Mouse (Mus musculus) embryo, embryonic 11.5 days (tissue): ENCODE data around the gene Faf1.

Source experiments
- DNase-seq: peaks from one replicate; pipeline ENCODE4 v3.0.0-alpha.2; 2012; ENCODE audit warnings: low read depth, low spot score

Gene Faf1

DNA sequence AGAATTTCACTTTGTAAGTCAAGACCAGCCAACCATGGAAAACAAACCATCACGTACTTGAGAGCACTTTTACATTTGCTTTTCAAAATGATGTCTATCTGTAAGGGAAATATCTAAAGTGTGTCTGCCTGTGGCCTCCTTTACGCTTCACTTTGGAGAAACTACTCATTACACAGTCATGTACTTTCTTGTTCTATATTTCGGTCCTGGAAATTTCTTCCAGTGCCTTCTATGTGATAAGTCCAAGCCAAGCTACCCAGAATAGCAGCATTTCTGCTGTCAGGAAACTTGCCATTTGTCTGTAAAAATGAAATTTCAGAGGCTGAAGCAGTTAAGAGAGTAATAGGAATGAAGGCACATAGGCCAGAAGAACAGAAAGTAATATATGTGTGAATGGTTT is 228.1 kb downstream of the Faf1 start:
- no peak for DNase-seq

DNA sequence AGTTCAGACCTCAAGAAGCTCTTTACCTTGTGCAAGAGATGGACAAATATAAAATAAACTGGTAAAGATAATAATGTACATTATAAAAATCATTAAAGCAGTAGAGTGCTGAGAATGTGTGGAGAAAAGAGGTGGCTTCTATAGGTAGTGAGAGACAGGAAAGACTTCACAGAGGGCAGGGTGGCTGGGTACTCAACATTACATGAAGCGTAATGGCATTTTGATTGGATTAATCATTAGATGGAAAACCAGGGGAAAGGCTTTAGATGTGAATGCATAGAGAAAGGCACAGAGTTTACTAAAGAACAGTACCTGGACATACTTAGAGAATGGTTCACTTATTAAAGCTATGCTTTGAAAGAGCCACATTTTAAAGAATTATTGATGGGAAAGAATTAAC is 252.7 kb downstream of the Faf1 start:
- DNase-seq: no peak

- no peak for DNase-seq
Observed at GRCm38 (mm10) chr4:109930445-109930844, 254.1 kb downstream of the Faf1 start.

DNA sequence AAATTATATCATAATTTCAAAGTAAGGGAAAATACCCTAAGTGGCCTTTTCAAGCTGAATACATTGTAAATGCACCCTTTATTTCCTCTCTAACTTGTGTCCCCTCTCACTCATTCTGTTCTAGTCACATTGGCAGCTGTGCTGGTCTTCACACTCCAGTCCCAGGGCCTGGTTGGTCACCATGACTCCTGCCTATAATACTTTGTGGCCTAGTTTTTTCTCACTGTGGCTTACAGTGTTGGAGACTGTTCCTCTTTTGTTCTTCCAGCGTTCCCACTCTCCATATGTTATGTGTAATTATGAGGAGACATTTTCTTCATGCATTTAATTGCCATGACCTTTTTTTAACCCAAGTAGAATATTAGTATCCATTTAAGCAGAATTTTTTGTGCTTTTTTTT is 254.5 kb downstream of the Faf1 start:
- no peak for DNase-seq

DNA sequence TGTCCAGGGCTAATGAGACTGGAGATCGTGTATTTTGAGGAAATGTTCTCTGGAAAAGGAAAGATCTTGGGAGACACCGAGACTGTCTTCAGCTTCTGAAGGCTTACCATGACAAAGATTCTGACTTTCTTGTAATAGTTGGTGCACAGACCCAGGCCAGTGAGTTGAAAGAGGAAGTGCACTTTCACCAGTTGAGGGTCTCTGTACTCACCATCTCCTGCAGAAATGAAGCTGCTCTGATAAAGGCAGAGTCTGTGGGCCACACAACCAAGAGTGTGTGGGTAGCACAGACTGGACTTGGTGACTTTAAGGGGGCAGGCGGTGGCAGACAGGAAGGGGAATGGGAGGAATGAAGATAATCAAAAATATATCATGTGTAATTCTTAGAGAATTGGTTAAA is 260.2 kb downstream of the Faf1 start:
- DNase-seq: no peak

GRCm38 (mm10) chr4:109939291-109939690 is 262.9 kb downstream of the Faf1 start:
- no peak for DNase-seq

GRCm38 (mm10) chr4:109945554-109945953 is 269.2 kb downstream of the Faf1 start:
- DNase-seq: no peak

GRCm38 (mm10) chr4:109949307-109949706 is 272.9 kb downstream of the Faf1 start:
- no peak for DNase-seq

- DNase-seq: no peak
Observed at GRCm38 (mm10) chr4:109953509-109953908, 277.1 kb downstream of the Faf1 start.

DNA sequence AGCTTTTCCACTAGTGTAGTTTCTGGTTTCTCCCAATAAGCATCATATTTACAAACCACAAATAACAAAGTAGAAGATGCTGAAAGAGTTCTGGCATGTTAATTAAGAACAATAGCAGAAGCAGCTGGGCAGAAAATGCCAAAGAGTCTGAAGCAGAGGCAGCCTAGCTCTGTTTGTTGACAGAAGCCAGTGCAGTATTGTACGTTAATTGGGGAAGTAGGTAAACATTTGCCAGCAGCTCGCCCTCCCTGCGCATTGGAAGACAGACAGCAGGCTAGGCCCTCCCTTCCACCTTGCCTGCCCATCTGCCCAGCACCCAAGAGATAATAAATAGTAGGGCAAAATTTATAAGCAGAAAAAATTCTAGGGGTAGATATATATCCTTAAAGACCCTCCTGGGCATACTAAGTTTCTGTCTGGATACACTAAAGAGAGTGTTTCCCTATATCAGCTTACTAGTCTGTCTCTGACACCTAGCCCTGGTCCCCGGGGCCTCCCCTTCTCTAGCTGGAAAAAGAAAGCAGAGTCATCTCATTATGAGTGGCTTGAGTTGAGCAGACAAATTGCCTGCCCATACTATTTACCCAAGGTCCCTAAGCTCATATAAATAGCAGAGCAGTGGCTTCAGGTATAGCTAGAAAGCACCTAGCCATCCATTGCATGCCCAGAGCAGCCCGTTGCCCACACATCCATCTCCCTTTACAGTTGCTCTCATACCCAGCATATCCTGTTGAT is 284.0 kb downstream of the Faf1 start:
- DNase-seq: no peak

DNA sequence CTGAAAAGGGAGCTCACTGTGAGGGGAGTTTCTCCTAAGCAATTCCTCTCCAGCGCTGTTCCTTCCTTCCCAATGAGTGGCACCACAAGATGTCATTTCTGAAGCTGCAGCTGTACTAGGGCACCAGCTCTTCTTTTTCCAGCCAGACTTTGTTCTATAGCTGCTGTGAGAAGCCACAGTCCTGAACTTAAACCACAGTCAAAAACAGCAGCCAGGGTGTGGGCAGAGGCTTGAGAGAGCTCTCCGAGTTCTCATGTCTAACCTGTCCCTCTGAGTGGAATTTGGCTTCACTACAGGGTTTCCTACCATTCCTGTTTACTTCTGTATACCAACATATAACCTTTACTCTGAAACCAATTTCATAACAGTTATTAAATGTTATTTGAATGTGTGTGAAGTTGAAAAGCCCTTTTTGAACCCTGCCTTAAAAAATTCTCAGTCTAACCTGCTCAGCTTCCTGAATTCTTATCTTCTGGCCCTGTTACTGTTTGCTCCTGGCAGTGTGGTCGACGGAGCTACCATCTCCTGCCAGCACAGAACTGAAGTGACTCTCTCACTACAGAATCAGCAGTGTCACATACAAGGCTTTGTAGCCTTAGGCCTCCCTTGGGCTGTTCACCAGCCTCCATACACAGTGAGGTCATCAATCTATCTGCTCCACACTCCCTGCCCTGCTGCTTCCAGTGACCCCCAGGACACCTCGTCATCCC is 287.3 kb downstream of the Faf1 start:
- DNase-seq: no peak

DNA sequence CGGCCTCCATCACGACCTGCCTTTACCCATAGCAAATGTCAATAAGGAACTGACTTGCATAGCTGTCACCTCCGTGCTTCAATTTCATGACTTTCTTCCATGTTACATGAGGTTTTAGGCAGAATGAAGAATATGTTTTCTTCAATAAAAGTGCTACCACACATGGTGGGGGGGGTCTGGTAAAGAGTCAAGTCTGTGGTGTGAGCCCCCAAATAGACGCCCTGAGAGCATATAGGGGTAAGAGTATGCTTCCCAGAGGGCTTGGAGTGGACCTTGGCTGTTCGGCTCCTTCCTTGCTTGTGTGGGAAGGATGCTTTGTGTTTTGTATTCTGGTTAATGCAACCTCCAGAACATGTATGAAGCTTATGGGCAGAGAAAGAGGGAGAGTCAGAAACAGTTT is 293.2 kb downstream of the Faf1 start:
- no peak for DNase-seq

DNA sequence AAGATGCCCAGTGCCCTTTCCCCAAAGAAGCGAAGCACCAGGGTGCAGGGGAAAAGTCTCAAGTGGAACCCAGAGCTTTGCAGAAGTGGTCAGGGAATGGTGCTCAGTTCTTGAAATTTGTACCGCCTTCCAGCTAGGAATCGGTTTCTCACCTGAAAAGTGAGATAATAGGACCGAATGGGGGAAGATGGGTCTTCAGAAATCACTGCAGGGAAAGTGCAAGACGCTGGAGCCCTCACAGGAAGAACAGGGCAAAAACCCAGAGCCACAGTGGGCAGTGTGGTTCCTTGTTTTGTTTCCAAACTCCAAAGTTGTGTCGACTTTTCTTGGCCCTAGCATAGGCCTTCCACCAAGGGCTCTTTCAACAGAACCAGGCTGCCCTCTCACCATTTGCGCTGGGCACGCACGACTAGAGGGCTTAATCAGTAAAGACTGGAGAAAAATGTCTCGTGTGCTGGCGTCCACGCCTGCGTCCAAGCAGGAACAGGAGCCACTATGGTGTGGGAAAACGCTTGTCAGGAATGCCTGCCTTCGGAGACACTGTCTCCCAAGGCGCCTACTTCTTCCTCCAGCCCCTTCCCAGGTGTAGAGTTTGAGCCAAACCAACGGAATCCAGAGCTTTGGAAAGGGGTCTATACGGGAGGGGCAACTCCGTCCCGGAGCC is 297.7 kb downstream of the Faf1 start:
- DNase-seq: no peak

- DNase-seq: no peak
Observed at GRCm38 (mm10) chr4:109974655-109975380, 298.4 kb downstream of the Faf1 start.

DNA sequence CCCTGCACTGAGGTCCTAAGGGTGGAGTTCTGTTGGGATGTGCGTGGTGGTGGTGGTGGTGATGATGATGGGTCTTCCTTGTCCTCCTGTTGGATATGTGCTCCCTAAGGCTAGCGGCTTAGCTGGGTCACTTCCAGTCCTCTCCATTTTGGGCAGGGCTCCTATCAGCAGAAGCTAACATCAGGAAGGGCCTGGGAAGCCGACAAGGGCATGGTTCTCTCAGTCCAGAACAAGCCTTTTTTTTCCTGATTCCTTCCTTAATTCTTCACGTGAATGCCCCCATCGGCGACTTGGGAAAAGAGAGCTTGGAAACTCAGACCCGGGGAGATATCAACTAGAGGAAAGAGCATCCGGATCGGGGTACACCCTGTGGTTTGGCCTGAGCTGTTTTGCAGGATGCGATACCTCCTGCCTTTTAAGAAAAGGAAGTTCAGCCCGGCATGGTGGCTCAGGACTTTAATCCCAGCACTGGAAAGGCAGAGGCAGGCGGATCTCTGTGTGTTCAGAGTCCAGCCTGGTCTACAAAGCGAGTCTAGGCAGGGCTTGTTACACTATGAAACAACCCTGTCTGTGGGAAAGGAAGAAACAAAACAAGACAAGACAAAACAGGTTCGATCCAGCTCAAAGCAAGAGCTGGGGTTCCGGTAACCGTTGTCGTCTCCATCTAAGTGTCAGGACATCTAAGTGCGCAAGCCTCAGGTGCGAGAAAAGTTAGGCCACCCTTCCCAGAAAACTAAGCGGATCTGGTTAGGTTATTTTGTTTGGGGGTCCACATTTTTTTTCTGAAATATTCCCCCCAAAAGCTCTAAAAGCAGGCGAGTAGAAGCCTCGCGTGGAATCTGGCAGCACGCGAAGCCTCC is 299.2 kb downstream of the Faf1 start:
- DNase-seq: no peak

- DNase-seq: no peak
Observed at GRCm38 (mm10) chr4:109976273-109977147, 300.1 kb downstream of the Faf1 start.

DNA sequence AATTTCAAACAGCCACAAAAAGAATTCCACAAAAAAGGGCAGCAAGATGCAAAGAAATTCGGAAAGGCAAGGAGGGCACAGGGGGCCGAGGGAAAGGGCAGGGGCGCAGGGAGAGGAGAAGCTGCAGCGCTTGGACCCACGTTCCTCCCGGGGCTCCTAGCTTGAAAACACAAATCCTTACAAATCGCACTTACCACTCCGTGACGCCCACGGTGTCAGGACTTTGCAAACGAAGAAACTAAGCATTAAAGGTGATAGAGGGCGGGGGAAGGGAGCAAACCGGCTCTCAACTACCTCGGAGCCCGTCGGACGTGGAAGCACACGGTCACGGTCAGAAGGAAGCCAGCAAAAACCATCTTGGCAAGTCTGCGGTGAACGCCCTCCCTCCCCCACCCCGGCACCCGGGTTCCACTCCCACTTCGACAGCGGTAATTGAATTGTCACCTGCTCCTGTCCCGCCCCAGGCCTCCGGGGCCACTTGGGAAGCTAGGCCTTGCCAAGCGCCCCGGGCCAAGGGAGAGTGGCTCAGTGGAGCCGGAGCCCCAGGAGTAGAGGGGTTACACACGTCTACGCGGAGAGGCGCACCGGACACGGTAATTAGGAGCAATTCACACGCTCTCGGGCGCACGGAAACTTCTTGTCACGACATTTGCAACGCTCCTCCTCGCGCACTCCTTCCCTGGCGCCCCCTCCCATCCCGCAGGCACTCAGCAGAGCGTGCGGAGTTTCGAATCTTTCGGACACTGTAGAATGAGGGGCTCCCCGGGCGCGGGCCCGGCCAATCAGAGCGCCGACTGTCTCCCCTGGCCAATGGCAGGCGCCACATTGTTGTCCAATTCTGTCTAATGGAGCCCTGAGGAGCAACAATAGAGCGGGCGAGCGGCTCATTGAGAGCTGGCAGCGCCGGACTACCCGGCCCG is 301.0 kb downstream of the Faf1 start, which contains the start of gene Dmrta2:
Gene Dmrta2, plus strand, starts transcription at position 906 of the 920 bp plus-strand sequence.
- DNase-seq: peak; percentile 58

DNA sequence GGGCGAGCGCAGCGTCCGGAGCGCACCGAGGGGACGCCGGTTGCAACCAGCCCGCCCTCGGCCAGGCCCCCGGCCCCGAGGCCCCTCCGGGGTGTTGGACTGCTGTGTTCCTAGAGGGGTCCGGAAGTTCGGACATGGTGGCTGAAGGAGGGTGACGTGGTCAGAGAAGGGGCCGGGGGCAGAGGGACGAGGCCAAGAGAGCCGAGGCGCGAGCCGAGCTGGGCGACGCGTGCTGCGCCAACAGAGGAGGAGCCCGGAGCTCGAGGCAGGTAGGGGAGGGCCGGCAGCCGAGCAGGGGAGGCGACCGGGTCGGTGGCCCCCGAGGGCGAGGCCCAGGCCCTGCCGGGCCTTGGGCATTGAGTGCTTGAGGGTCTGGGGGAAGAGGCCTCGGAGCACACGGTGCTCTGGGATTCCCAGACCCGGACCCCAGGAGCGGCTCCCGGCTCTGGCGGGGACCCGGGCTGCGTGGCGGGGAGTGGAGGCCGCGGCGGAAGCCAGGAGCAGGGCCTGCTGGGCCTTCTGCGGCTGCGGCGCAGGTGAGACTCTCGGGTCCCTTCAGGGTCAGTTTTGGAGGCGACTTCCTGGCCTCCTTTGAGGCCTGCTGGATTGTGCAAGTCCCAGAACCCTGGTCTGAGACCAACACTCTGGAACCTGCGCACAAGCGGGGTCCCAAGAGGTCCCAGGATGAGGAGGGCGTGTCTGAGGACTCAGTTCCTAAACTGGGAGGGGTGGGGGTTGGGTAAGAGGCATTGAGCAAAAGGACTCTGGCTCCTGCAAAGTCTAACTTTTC is 301.9 kb downstream of the Faf1 start:
- DNase-seq: no peak
